Mouse (Mus musculus) MEL (cell line): ENCODE measurements around the gene Zfp408. TPM values are rescaled to one million over a fixed set of nuclear protein-coding genes. Genes with fewer than 3 reads are reported as not detected.

ENCODE experiments used
- DNase-seq: peaks from one replicate; pipeline ENCODE4 v3.0.0; 2011; ENCODE audit warnings: low read depth, low spot score
- H3K27ac ChIP-seq: 2 replicates; pipeline ENCODE4 v1.5.1; 2012; ENCODE audit warnings: low read depth, mild to moderate bottlenecking, control low read depth, low read length, moderate library complexity; ENCODE audit not compliant: control insufficient read depth
- H3K27me3 ChIP-seq, 2 experiments: fragments of 150-350 bp in 1 of 2; sonication (generic) in 1 of 2; 2 replicates each; pipeline ENCODE4 v1.6.1; 2012; ENCODE audit warnings: low read length in 2 of 2, mild to moderate bottlenecking in 2 of 2, improper control_type of control experiment in 1 of 2, moderate library complexity in 1 of 2; ENCODE audit not compliant: insufficient read depth in 2 of 2, control insufficient read depth in 1 of 2
- H3K36me3 ChIP-seq, 2 experiments: 2 replicates each; pipeline ENCODE4 v1.6.1; 2012 to 2014; ENCODE audit warnings: low read length in 2 of 2, improper control_type of control experiment in 1 of 2, inconsistent platforms in 1 of 2, mild to moderate bottlenecking in 1 of 2; ENCODE audit not compliant: insufficient read depth in 2 of 2, control insufficient read depth in 1 of 2
- H3K4me1 ChIP-seq, 2 experiments: fragments of 150-350 bp in 1 of 2; sonication (generic) in 1 of 2; 2 replicates each; pipeline ENCODE4 v1.6.1; 2012; ENCODE audit warnings: low read length in 2 of 2, improper control_type of control experiment in 1 of 2, mild to moderate bottlenecking in 1 of 2; ENCODE audit not compliant: insufficient read depth in 2 of 2, control insufficient read depth in 1 of 2
- H3K4me3 ChIP-seq, 2 experiments: fragments of 150-350 bp in 1 of 2; sonication (generic) in 1 of 2; 2 replicates each; pipeline ENCODE4 v1.5.1; 2012; ENCODE audit warnings: low read depth in 2 of 2, low read length in 2 of 2, mild to moderate bottlenecking in 2 of 2, moderate library complexity in 2 of 2, control low read depth in 1 of 2, improper control_type of control experiment in 1 of 2; ENCODE audit not compliant: control insufficient read depth in 1 of 2, insufficient read depth in 1 of 2
- H3K79me2 ChIP-seq: 2 replicates; pipeline ENCODE4 v1.6.1; 2012; ENCODE audit warnings: mild to moderate bottlenecking, low read length, moderate library complexity; ENCODE audit not compliant: control insufficient read depth, poor library complexity, insufficient read depth
- H3K9ac ChIP-seq: 2 replicates; pipeline ENCODE4 v1.6.1; 2012; ENCODE audit warnings: low read depth, mild to moderate bottlenecking, control low read depth, low read length, moderate library complexity; ENCODE audit not compliant: control insufficient read depth, poor library complexity, severe bottlenecking
- H3K9me3 ChIP-seq: fragments of 150-350 bp; sonication (generic); replicated peaks from 2 replicates; pipeline ENCODE4 v1.6.1; 2012; ENCODE audit warnings: mild to moderate bottlenecking, low read length, improper control_type of control experiment, moderate library complexity; ENCODE audit not compliant: insufficient read depth
- BHLHE40 ChIP-seq: IDR thresholded peaks from 2 replicates; pipeline ENCODE4 v1.6.1; 2012; ENCODE audit warnings: low read depth, mild to moderate bottlenecking, inconsistent platforms, low read length, improper control_type of control experiment, borderline replicate concordance
- E2F4 ChIP-seq: IDR thresholded peaks from 2 replicates; pipeline ENCODE4 v1.6.1; 2011; ENCODE audit warnings: low read depth, low read length, improper control_type of control experiment, borderline replicate concordance
- ELF1 ChIP-seq: IDR thresholded peaks from 2 replicates; pipeline ENCODE4 v1.6.1; 2014; ENCODE audit warnings: low read depth, mild to moderate bottlenecking, inconsistent platforms, low read length, improper control_type of control experiment, moderate library complexity
- EP300 ChIP-seq, 2 experiments: IDR thresholded peaks; 2 replicates each; pipeline ENCODE4 v1.6.1; 2011; ENCODE audit warnings: improper control_type of control experiment in 2 of 2, low read length in 2 of 2, low read depth in 1 of 2, mild to moderate bottlenecking in 1 of 2
- ETS1 ChIP-seq: IDR thresholded peaks from 2 replicates; pipeline ENCODE4 v1.6.1; 2012; ENCODE audit warnings: low read depth, mild to moderate bottlenecking, inconsistent platforms, low read length, improper control_type of control experiment, moderate library complexity
- GATA1 ChIP-seq: IDR thresholded peaks from 2 replicates; pipeline ENCODE4 v1.6.1; 2011; ENCODE audit warnings: low read depth, low read length, improper control_type of control experiment
- HCFC1 ChIP-seq: IDR thresholded peaks from 2 replicates; pipeline ENCODE4 v1.6.1; 2012; ENCODE audit warnings: low read depth, mild to moderate bottlenecking, inconsistent platforms, low read length, improper control_type of control experiment, moderate library complexity
- KAT2A ChIP-seq: conservative IDR thresholded peaks from 2 replicates; pipeline ENCODE4 v1.6.1; 2012; ENCODE audit warnings: low read depth, low read length, improper control_type of control experiment, inconsistent platforms
- MAZ ChIP-seq: IDR thresholded peaks from 2 replicates; pipeline ENCODE4 v1.6.1; 2012; ENCODE audit warnings: low read depth, mild to moderate bottlenecking, inconsistent platforms, low read length, improper control_type of control experiment
- MYB ChIP-seq: IDR thresholded peaks from 2 replicates; pipeline ENCODE4 v1.6.1; 2011; ENCODE audit warnings: mild to moderate bottlenecking, low read depth, low read length, improper control_type of control experiment
- MYC ChIP-seq: IDR thresholded peaks from 2 replicates; pipeline ENCODE4 v1.6.1; 2011; ENCODE audit warnings: low read depth, mild to moderate bottlenecking, low read length, improper control_type of control experiment, moderate library complexity
- NELFE ChIP-seq: IDR thresholded peaks from 2 replicates; pipeline ENCODE4 v1.6.1; 2011; ENCODE audit warnings: low read depth, low read length, improper control_type of control experiment
- POLR2AphosphoS2 ChIP-seq: IDR thresholded peaks from 2 replicates; pipeline ENCODE4 v1.6.1; 2011; ENCODE audit warnings: low read length, improper control_type of control experiment
- POLR2AphosphoS5 ChIP-seq: IDR thresholded peaks from 2 replicates; pipeline ENCODE4 v1.6.1; 2012; ENCODE audit warnings: low read depth, borderline replicate concordance, mild to moderate bottlenecking, inconsistent platforms, low read length, moderate library complexity, mixed read lengths
- RAD21 ChIP-seq: IDR thresholded peaks from 2 replicates; pipeline ENCODE4 v1.6.1; 2011; ENCODE audit warnings: mild to moderate bottlenecking, low read depth, low read length, improper control_type of control experiment
- RCOR1 ChIP-seq: IDR thresholded peaks from 2 replicates; pipeline ENCODE4 v1.6.1; 2012; ENCODE audit warnings: low read depth, mild to moderate bottlenecking, inconsistent platforms, low read length, improper control_type of control experiment
- SIN3A ChIP-seq: IDR thresholded peaks from 2 replicates; pipeline ENCODE4 v1.6.1; 2012; ENCODE audit warnings: low read length, improper control_type of control experiment, inconsistent platforms
- SMC3 ChIP-seq: IDR thresholded peaks from 2 replicates; pipeline ENCODE4 v1.6.1; 2011; ENCODE audit warnings: low read depth, low read length, improper control_type of control experiment
- TAL1 ChIP-seq: IDR thresholded peaks from 2 replicates; pipeline ENCODE4 v1.6.1; 2012; ENCODE audit warnings: mild to moderate bottlenecking, inconsistent platforms, low read length, moderate library complexity, mixed read lengths
- ZC3H11A ChIP-seq: IDR thresholded peaks from 2 replicates; pipeline ENCODE4 v1.6.1; 2012; ENCODE audit warnings: low read depth, mild to moderate bottlenecking, inconsistent platforms, low read length, improper control_type of control experiment
- ZNF384 ChIP-seq: IDR thresholded peaks from 2 replicates; pipeline ENCODE4 v1.6.1; 2012; ENCODE audit warnings: low read depth, mild to moderate bottlenecking, inconsistent platforms, low read length, improper control_type of control experiment
- polyA plus RNA-seq, 2 experiments: library from polyadenylated mRNA; stranded (reverse) in 1 of 2; unstranded in 1 of 2; fragments of >175 nt in 1 of 2; fragments of >200 nt in 1 of 2; gene quantifications; 2 replicates each; pipeline versions ENCODE4 v1.2.1 to v1.2.4; 2012; ENCODE audit warnings: low replicate concordance in 2 of 2, low read depth in 1 of 2; ENCODE audit not compliant: insufficient read length in 2 of 2, insufficient read depth in 1 of 2, missing spikeins in 1 of 2
- total RNA-seq: library from RNA; depleted of rRNA; stranded (reverse); fragments of 300-350 nt; gene quantifications from 2 replicates; pipeline ENCODE4 v1.2.3, GENCODE M21; 2012

Gene Zfp408
- total and polyA plus RNA-seq, 3 experiments = 10.4 to 16.4 TPM; not detected in 1

DNA sequence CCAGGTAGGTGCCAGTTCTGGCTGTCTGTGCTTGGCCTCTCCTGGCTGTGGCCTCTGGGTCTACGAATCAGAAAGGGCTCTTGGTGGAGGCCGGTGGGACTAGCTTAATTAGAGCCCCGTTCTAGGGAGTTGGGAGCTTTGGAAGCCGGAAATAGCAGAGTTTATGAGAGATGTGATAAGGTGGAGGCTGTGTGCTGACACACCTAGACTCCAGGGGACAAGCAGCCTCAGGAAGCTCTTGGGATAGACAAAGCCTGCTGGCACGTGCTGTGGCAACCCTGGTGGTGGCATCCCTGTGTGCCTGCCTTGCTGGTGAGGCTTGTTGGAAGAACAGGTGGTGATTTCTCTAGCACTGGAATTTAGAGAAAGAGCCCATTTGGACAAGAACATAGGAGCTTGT, 5.8 kb upstream of the Zfp408 start:
- DNase-seq = no peak
- TF ChIP-seq NELFE (no peak), POLR2AphosphoS2 (no peak), KAT2A (no peak), MYC (no peak), ELF1 (no peak), ZC3H11A (no peak), ETS1 (no peak), ZNF384 (no peak), MYB (no peak), POLR2AphosphoS5 (no peak), BHLHE40 (no peak), SIN3A (no peak), E2F4 (no peak), RAD21 (no peak), EP300 (IDR thresholded peaks at IDR 0.05; ENCODE audit: low read depth in 1 of 2, low read length in 2 of 2) (no peak), MAZ (no peak)
- Histone ChIP-seq H3K9ac (no peak overlapping the region), H3K79me2 (peaks cover 9% of the 10 kb centered on the region), H3K4me3 (no peak overlapping the region), H3K4me1 (peaks cover 0 to 3% of the 10 kb centered on the region in 2 experiments; a peak in 2 of 4 replicates), H3K27ac (no peak overlapping the region), H3K27me3 (no peaks in the 10 kb centered on the region), H3K9me3 (no peaks in the 10 kb centered on the region), H3K36me3 (no peaks in the 10 kb centered on the region; a peak in 3 of 4 replicates)

- no peak overlapping the region for H3K9ac ChIP-seq
- peaks cover 23% of the 10 kb centered on the region for H3K79me2 ChIP-seq
- H3K27me3 ChIP-seq = no peaks in the 10 kb centered on the region
- H3K9me3 ChIP-seq = no peaks in the 10 kb centered on the region
- peaks cover 0 to 4% of the 10 kb centered on the region in 2 experiments for H3K36me3 ChIP-seq
- TF ChIP-seq E2F4 = no peak
- no peak for TF ChIP-seq HCFC1
- no peak for TF ChIP-seq TAL1
- TF ChIP-seq GATA1 = no peak
- TF ChIP-seq POLR2AphosphoS2 = no peak
- no peak for TF ChIP-seq RCOR1
- no peak for TF ChIP-seq SMC3
- TF ChIP-seq ZNF384 = no peak
- no peak overlapping the region for H3K27ac ChIP-seq
- H3K4me3 ChIP-seq = no peak overlapping the region
- H3K4me1 ChIP-seq = peaks cover 0 to 5% of the 10 kb centered on the region in 2 experiments; a peak in 3 of 4 replicates
- no peak for DNase-seq
Measured at GRCm38 (mm10) chr2:91652863-91653262, 3.3 kb upstream of the Zfp408 start.
